Mouse (Mus musculus) kidney, adult 10 weeks (tissue): ENCODE data around the gene Scyl1. TPM values are rescaled to one million over a fixed set of nuclear protein-coding genes. Genes with fewer than 3 reads are reported as not detected.

Experiments
- polyA plus RNA-seq: library from polyadenylated mRNA; stranded (reverse); fragments of 350-450 nt; fragmentation: Illumina TruSeq; extraction: RNeasy Lipid Tissue Mini Kit (QIAGEN cat#74804); gene quantifications from one replicate; pipeline ENCODE4 v1.2.3, GENCODE M21; 2014; ENCODE audit warnings: low read depth, low replicate concordance

Scyl1 gene
- 0.53 TPM for polyA plus RNA-seq

DNA sequence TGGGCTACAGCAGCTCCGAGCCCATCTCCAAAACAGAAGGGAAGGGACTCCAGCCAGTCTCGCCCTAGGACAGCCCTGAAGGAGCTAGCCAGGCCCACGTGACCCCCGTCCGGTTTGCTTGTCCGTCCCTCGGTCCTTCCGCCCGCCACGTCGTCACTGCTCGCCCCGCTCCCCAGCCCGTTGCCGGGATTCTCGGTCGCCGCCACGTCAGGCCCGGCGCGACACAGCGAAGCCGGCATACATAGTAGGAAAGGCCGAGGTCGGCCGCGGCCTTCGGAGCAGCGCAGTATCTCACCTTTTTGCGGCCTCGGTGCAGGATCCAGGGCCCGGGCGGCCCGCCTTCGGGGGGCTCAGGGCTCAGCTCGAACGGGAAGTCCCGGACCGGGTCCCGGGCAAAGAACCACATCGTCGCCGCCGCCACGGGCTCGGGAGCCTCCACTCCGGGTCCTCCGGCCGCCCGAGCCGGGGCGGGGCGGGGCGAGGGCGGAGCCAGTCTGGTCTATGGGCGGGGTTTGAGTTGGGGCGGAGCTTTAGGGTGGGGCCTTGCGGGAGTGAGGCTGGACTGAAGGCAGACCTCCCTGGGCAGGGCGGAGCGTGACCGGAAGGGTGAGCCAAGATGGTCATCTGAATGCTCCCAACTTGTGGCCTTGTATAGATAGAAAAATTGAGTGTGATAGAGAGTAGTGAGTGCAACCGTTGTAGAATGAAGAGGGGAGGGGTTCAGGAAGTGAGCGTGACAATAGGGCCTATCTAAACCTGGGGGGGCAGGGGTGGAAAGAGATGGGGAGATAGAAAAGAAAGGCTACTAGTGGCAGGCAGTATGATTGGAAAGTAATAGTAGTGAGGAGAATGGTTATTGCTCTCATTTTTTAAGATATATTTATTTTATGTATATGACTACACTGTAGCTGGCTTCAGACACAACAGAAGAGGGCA lies at the start of gene Scyl1:
Gene Scyl1, minus strand, starts transcription at position 495 of the 936 bp plus-strand sequence.

GRCm38 (mm10) chr19:5740320-5741317 lies 30.6 kb downstream of the Scyl1 start, which contains the start of gene Ltbp3:
Ltbp3 (plus strand) TSS chr19:5740904.

DNA sequence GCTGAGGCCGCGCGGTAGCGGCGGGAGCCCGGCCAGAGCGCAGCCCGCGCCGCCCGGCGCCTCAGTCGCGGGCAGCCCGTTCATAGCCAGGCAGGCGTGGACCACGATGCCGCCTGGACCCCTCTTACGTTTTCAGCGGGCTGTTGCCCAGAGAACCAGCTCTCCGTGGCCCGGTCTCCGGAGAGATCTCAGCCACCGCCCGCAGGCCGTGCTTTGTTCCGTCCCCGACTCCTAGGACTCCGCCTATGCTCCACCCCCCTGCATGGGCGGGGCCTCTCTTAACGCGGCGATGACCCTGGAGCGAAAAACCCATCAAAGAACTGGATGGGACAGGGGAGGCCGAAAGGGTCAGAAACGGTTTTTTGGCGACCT lies 41.8 kb downstream of the Scyl1 start, which contains the start of gene Fam89b:
Gene Fam89b, minus strand, starts transcription at position 210 of the 372 bp plus-strand sequence.

DNA sequence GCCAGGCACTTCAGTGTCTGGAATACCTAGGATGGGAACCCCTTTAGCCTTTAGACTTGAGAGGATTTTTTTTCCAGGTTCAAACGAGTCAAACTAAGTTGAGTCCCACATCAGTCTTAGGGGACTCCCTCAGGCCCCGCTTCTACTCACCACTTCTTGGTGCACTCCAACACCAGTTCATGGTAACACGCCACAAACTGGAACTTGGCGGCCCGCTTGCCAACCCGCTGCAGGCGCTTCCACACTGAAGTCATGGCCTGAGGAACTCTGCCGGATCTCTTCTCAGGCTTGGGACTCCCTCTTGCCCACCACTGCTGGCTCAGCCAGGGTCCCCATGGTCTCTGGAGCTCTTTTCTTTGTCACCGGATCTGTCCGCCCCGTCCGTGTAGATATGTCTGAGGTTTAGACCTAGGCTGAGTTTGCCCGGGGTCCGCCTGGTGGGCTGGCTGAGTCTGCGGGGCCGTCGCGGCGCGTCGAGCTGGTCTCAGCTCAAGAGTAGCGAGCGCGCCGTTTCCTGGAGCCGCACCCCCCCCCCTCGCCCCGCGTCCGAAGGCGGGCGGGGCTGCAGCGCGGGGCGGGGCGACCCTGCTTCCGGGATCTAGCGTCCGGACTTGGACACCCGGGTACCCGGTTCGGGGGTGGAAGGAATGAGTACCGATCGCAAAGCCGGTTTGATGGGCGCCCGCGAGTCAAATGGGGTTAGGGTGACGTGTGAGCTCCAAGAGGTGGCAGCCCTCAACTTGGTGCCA lies 45.3 kb downstream of the Scyl1 start, which contains the start of gene Ehbp1l1:
Gene Ehbp1l1, minus strand, starts transcription at position 551 of the 749 bp plus-strand sequence.

Other genes starting within 250 kb of the Scyl1 start
- gene Ovol1, start 210.8 kb downstream of the Scyl1 start, polyA plus RNA-seq: 2.4 TPM
- not detected for gene Ap5b1, start 203.4 kb downstream of the Scyl1 start, polyA plus RNA-seq
- gene Rnaseh2c, start 169.5 kb downstream of the Scyl1 start, polyA plus RNA-seq: 2.0 TPM
- 18.3 TPM for gene Kat5, start 161.2 kb downstream of the Scyl1 start, polyA plus RNA-seq
- gene Rela, start 133.9 kb downstream of the Scyl1 start, polyA plus RNA-seq: 0.89 TPM
- gene Sipa1, start 107.7 kb downstream of the Scyl1 start, polyA plus RNA-seq: 0.20 TPM
- 0.40 TPM for gene Map3k11, start 82.7 kb downstream of the Scyl1 start, polyA plus RNA-seq
- 0.16 TPM for gene Pcnx3, start 82.5 kb downstream of the Scyl1 start, polyA plus RNA-seq
- not detected for gene Kcnk7, start 67.1 kb downstream of the Scyl1 start, polyA plus RNA-seq
- 1.3 TPM for gene Ehbp1l1, start 45.1 kb downstream of the Scyl1 start, polyA plus RNA-seq
- gene Fam89b, start 41.8 kb downstream of the Scyl1 start, polyA plus RNA-seq: not detected
- gene Ltbp3, start 30.5 kb downstream of the Scyl1 start, polyA plus RNA-seq: 2.1 TPM
- gene Frmd8, start 103.9 kb upstream of the Scyl1 start, polyA plus RNA-seq: 2.8 TPM
- 4.5 TPM for gene Slc25a45, start 106.4 kb upstream of the Scyl1 start, polyA plus RNA-seq
- gene Tigd3, start 122.7 kb upstream of the Scyl1 start, polyA plus RNA-seq: 0.20 TPM
- 5.4 TPM for gene Dpf2, start 141.6 kb upstream of the Scyl1 start, polyA plus RNA-seq
- gene Cdc42ep2, start 153.4 kb upstream of the Scyl1 start, polyA plus RNA-seq: 1.9 TPM
- 2.4 TPM for gene Pola2, start 192.8 kb upstream of the Scyl1 start, polyA plus RNA-seq
- not detected for gene Slc22a20, start 214.7 kb upstream of the Scyl1 start, polyA plus RNA-seq
- gene Capn1, start 244.5 kb upstream of the Scyl1 start, polyA plus RNA-seq: 1.3 TPM